Mouse (Mus musculus) lung, adult 18-20 months (tissue): ENCODE data around the gene Pdia3.
"Not testable (repeated sequence)": the region's sequence is repeated elsewhere in the genome, so short reads cannot be mapped to it uniquely, and the experiment has no call there.

Experiments used
- DNase-seq, 2 experiments: peaks; one replicate each; pipeline ENCODE4 v3.0.0; 2022; ENCODE audit warnings: mixed read lengths in 2 of 2

Gene Pdia3

DNA sequence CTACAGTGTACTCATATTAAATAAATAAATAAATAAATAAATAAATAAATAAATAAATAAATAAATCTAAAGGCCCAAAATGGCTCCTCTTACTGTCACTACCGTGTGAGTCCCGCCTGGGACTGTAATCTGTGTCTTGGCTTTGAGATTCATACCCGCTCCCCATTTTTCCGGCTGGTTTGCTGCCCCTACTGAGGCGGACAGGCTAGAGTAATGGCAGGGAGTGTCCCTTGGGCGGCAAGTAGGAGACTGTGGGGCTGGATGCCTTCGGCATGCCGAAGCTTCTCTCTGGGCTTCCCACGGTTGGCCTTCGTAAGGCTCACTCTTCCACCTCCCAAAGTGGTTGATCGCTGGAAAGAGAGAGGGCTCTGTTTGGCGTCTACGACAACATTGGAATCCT is 67.3 kb downstream of the Pdia3 start:
- not testable (repeated sequence) for DNase-seq

DNA sequence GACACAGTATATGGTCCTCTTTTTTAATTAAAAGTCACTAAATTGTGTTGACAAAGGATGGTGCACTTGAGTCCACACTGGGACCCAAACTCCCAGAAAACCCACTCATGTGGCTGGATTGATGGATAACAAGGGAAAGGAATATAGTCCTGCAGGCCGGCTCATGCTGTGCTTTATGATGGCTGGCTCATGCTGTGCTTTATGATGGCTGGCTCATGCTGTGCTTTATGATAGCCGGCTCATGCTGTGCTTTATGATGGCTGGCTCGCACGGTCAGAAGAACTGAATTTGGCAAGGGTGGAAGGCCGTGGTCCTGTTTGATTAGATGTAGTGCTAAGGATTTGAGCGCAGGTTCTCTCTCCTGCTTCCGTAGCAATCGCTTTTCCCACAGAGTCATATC is 70.0 kb downstream of the Pdia3 start:
- DNase-seq: no peak

DNA sequence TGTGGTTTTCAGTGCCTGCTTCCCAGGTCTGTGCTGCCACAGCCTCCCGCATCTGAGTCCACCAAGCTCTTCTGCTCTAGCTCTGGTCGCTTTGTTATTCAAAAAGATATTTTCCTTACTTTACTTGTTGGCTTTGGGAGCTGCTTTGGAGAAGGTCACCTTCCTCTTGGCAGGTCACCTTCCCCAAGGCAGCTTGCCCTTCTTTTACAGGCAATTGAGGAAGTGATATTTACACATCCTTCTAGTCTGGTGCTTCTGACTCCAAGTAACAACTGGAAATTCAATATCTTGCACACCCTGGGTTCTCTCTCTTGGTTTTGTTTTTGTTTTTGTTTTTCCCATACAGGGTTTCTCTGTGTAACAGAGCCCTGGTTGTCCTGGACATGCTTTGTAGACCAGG is 70.8 kb downstream of the Pdia3 start:
- DNase-seq: not testable (repeated sequence)
